Mouse (Mus musculus) bone marrow macrophage, adult 2 months (primary cell): Measurements from ENCODE around the gene Atp6v0c. TPM values are rescaled to one million over a fixed set of nuclear protein-coding genes. Genes with fewer than 3 reads are reported as not detected.

ENCODE experiments used
- H3K27ac ChIP-seq: 2 replicates; pipeline ENCODE4 v1.5.1; 2012; ENCODE audit warnings: low read depth, low read length; ENCODE audit not compliant: insufficient read depth
- H3K4me1 ChIP-seq: 2 replicates; pipeline ENCODE4 v1.6.1; 2012; ENCODE audit warnings: low read length; ENCODE audit not compliant: control insufficient read depth, insufficient read depth
- H3K4me3 ChIP-seq: 2 replicates; pipeline ENCODE4 v1.5.1; 2012; ENCODE audit warnings: mild to moderate bottlenecking, low read length, moderate library complexity; ENCODE audit not compliant: insufficient read depth
- CTCF ChIP-seq: IDR thresholded peaks from 2 replicates; pipeline ENCODE4 v1.5.1; 2012; ENCODE audit warnings: low read depth, mild to moderate bottlenecking, low read length, moderate library complexity
- POLR2A ChIP-seq: IDR thresholded peaks from 2 replicates; pipeline ENCODE4 v1.6.1; 2012; ENCODE audit warnings: mild to moderate bottlenecking, low read depth, low read length, borderline replicate concordance
- polyA plus RNA-seq: library from polyadenylated mRNA; stranded (reverse); fragments of >200 nt; gene quantifications from 2 replicates; pipeline ENCODE4 v1.2.4, GENCODE M21; 2012; ENCODE audit not compliant: missing spikeins, insufficient read depth, insufficient read length

Gene Atp6v0c
- polyA plus RNA-seq, 1 experiment: 1,346 TPM

- Histone ChIP-seq H3K4me1 (peaks cover 23% of the 10 kb centered on the region), H3K27ac (no peak overlapping the region), H3K4me3 (no peak overlapping the region)
- TF ChIP-seq POLR2A (no peak), CTCF (no peak)
Observed at GRCm38 (mm10) chr17:24199741-24200140, 30.2 kb upstream of the Atp6v0c start.

GRCm38 (mm10) chr17:24199252-24199651 lies 29.8 kb upstream of the Atp6v0c start:
- Histone ChIP-seq H3K27ac (no peak overlapping the region), H3K4me1 (peaks cover 21% of the 10 kb centered on the region), H3K4me3 (no peak overlapping the region)
- no peak for TF ChIP-seq CTCF
- no peak for TF ChIP-seq POLR2A

- TF ChIP-seq CTCF (no peak), POLR2A (no peak)
- Histone ChIP-seq H3K4me1 (peaks cover 33% of the 10 kb centered on the region), H3K27ac (no peak overlapping the region)
Observed at GRCm38 (mm10) chr17:24197032-24197824, 27.7 kb upstream of the Atp6v0c start.

GRCm38 (mm10) chr17:24195349-24195748 lies 25.8 kb upstream of the Atp6v0c start:
- TF ChIP-seq CTCF: no peak
- no peak for TF ChIP-seq POLR2A
- H3K27ac ChIP-seq: no peak overlapping the region
- peaks cover 49% of the 10 kb centered on the region for H3K4me1 ChIP-seq
- no peak overlapping the region for H3K4me3 ChIP-seq

More at GRCm38 (mm10) chr17:24197032-24197824, 27.7 kb upstream of the Atp6v0c start:
- no peak overlapping the region for H3K4me3 ChIP-seq

GRCm38 (mm10) chr17:24193769-24194168 lies 24.3 kb upstream of the Atp6v0c start:
- Histone ChIP-seq H3K4me1 (peaks cover 38% of the 10 kb centered on the region), H3K4me3 (no peak overlapping the region), H3K27ac (no peak overlapping the region)
- TF ChIP-seq POLR2A (no peak), CTCF (no peak)

GRCm38 (mm10) chr17:24193268-24193667 lies 23.8 kb upstream of the Atp6v0c start:
- no peak for TF ChIP-seq CTCF
- H3K4me3 ChIP-seq: no peak overlapping the region
- H3K27ac ChIP-seq: peak overlapping the region; percentile 46
- peaks cover 38% of the 10 kb centered on the region for H3K4me1 ChIP-seq

GRCm38 (mm10) chr17:24192848-24193247 lies 23.3 kb upstream of the Atp6v0c start:
- TF ChIP-seq CTCF (no peak), POLR2A (no peak)
- peaks cover 38% of the 10 kb centered on the region for H3K4me1 ChIP-seq
- no peak overlapping the region for H3K4me3 ChIP-seq
- H3K27ac ChIP-seq: peak overlapping the region; percentile 47

GRCm38 (mm10) chr17:24191481-24191880 lies 22.0 kb upstream of the Atp6v0c start:
- H3K4me3 ChIP-seq: no peak overlapping the region
- H3K27ac ChIP-seq: no peak overlapping the region
- peaks cover 38% of the 10 kb centered on the region for H3K4me1 ChIP-seq
- no peak for TF ChIP-seq CTCF

GRCm38 (mm10) chr17:24190934-24191333 lies 21.4 kb upstream of the Atp6v0c start:
- H3K4me3 ChIP-seq: no peak overlapping the region
- TF ChIP-seq POLR2A (no peak), CTCF (no peak)
- peaks cover 38% of the 10 kb centered on the region for H3K4me1 ChIP-seq
- H3K27ac ChIP-seq: no peak overlapping the region

GRCm38 (mm10) chr17:24174259-24174658 lies 4.8 kb upstream of the Atp6v0c start:
- Histone ChIP-seq H3K4me1 (peaks cover 16% of the 10 kb centered on the region), H3K4me3 (no peak overlapping the region), H3K27ac (no peak overlapping the region)
- TF ChIP-seq CTCF (no peak), POLR2A (no peak)
